Mouse (Mus musculus): Measurements from ENCODE around the gene Scd1.
A peak's percentile ranks its signal among the peaks of the same experiment; 100 is the strongest.

The Scd1 gene

GRCm38 (mm10) chr19:44365733-44366132 is 41.9 kb downstream of the Scd1 start:
- no peak for DNase-seq (ENCODE audit: low spot score in 2 of 2)

- no peak for DNase-seq (ENCODE audit: low spot score in 2 of 2)
Observed at GRCm38 (mm10) chr19:44364029-44364428, 43.6 kb downstream of the Scd1 start.

- peak; percentile 23 to 65 for DNase-seq (ENCODE audit: low spot score in 2 of 2)
Observed at GRCm38 (mm10) chr19:44363529-44363928, 44.1 kb downstream of the Scd1 start.

- no peak for DNase-seq (ENCODE audit: low spot score in 2 of 2)
Observed at GRCm38 (mm10) chr19:44358700-44359099, 49.0 kb downstream of the Scd1 start.

- DNase-seq (ENCODE audit: low spot score in 2 of 2), result no peak
Observed at GRCm38 (mm10) chr19:44351756-44352155, 55.9 kb downstream of the Scd1 start.

- DNase-seq (ENCODE audit: low spot score in 2 of 2), result no peak
Observed at GRCm38 (mm10) chr19:44349689-44350088, 58.0 kb downstream of the Scd1 start.
